13 mouse cellular contexts compared by ENCODE assay signal in the genomic region with DNA sequence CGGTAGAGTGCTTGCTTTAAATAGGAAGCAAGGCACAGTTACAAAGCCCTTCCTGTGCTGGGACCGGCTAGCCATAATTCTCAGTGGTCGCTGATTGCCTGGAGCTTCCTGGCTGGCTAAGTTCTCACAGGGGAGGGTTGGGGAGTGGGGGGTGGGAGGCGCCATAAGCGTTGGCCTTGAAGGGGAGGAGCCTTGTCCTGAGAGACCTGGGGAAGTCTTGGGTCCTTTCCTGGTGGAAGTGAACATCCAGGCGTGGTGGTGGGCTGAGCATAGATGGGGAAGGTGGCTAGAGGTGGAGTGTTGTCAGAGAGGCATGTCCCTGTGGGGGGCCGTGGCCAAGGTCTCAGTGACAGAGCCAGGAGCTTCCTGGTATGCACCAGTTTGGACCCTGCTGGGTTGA. TPM values are rescaled to one million over a fixed set of nuclear protein-coding genes. Genes with fewer than 3 reads are reported as not detected.
DNase-seq lines count a peak whose midpoint lies in the region; ATAC-seq and TF ChIP-seq lines count a peak whose summit lies in the region.
"Had no signal": no experiment of that assay in that cellular context is flagged by ENCODE, and none has a peak within 500 bp of the region (broad histone marks: within the 10 kb centered on the region; RNA-seq: fewer than 3 reads in every experiment).

No protein-coding gene starts in this region.

- H3K27ac ChIP-seq in heart, embryonic 15.5 days, result peak overlapping the region; percentile 96
- 0 out of 2 replicates have a peak overlapping the region, but pooled peaks have one; percentile 16 for H3K27ac ChIP-seq in lung, postnatal 0 days (ENCODE audit: low read length)
- H3K27ac ChIP-seq in neural tube, embryonic 15.5 days (replicated peaks), result peak overlapping the region; percentile 56; the same call in 1 of the 2 replicates
- H3K27ac ChIP-seq: forebrain, embryonic 15.5 days; liver, embryonic 13.5 days had no signal

- DNase-seq in heart, postnatal 25 days (ENCODE audit: low spot score), result no peak
- DNase-seq in lung, postnatal 0 days (ENCODE audit: low spot score), result peak; percentile 54
- DNase-seq in lung, postnatal 25 days (ENCODE audit: low spot score), result no peak
- no peak for DNase-seq in ovary, postnatal 14 days (ENCODE audit: low spot score)
- no peak for DNase-seq in thymus, postnatal 36 days
- DNase-seq: adrenal gland, postnatal 10 days; cerebellum, adult 8-10 months; liver, embryonic 13.5 days had no signal

- ATAC-seq in heart, embryonic 15.5 days (replicated peaks; ENCODE audit: insufficient number of reproducible peaks, insufficient read depth, low FRiP score, low read depth), result no peak
- no peak for ATAC-seq in lung, postnatal 0 days
- ATAC-seq in granulocyte monocyte progenitor cell, adult 5-6 weeks (replicated peaks; ENCODE audit: poor library complexity, severe bottlenecking), result peak; percentile 31
- no peak for ATAC-seq in neural tube, embryonic 15.5 days (ENCODE audit: low FRiP score)
- ATAC-seq: forebrain, embryonic 15.5 days had no signal

- peak overlapping the region; percentile 22; the same call in 1 of the 2 replicates for H3K9ac ChIP-seq in heart, embryonic 15.5 days
- no peak overlapping the region for H3K9ac ChIP-seq in lung, postnatal 0 days (replicated peaks; ENCODE audit: low read depth)
- H3K9ac ChIP-seq in neural tube, embryonic 15.5 days (replicated peaks), result no peak overlapping the region
- H3K9ac ChIP-seq: forebrain, embryonic 15.5 days; liver, embryonic 13.5 days had no signal

- intact Hi-C loops in heart, postnatal 25 days (cut with DNase I), result no loop called here

- no peaks in the 10 kb centered on the region for H3K9me3 ChIP-seq in heart, embryonic 15.5 days (replicated peaks)
- H3K9me3 ChIP-seq in lung, postnatal 0 days (ENCODE audit: low read length), result no peaks in the 10 kb centered on the region
- H3K9me3 ChIP-seq in neural tube, embryonic 15.5 days (replicated peaks), result no peaks in the 10 kb centered on the region
- H3K9me3 ChIP-seq: forebrain, embryonic 15.5 days; liver, embryonic 13.5 days had no signal

- peaks cover 92% of the 10 kb centered on the region for H3K4me1 ChIP-seq in heart, embryonic 15.5 days (replicated peaks)
- H3K4me1 ChIP-seq in lung, postnatal 0 days (ENCODE audit: insufficient read depth, low read depth, low read length), result peaks cover 52% of the 10 kb centered on the region
- H3K4me1 ChIP-seq in neural tube, embryonic 15.5 days, result peaks cover 59% of the 10 kb centered on the region

- peak overlapping the region; percentile 27 for H3K4me2 ChIP-seq in heart, embryonic 15.5 days
- no peak overlapping the region for H3K4me2 ChIP-seq in lung, postnatal 0 days (replicated peaks; ENCODE audit: low read depth, low read length)
- H3K4me2 ChIP-seq in neural tube, embryonic 15.5 days, result no peak overlapping the region
- H3K4me2 ChIP-seq: forebrain, embryonic 15.5 days; liver, embryonic 13.5 days had no signal

- no peak for TF ChIP-seq CTCF in lung, postnatal 0 days (IDR thresholded peaks at IDR 0.05)

- H3K27me3 ChIP-seq in heart, embryonic 15.5 days, result no peaks in the 10 kb centered on the region
- H3K27me3 ChIP-seq in lung, postnatal 0 days (replicated peaks; ENCODE audit: insufficient read depth, low read length), result no peaks in the 10 kb centered on the region
- H3K27me3 ChIP-seq in neural tube, embryonic 15.5 days (replicated peaks), result no peaks in the 10 kb centered on the region
- H3K27me3 ChIP-seq: forebrain, embryonic 15.5 days; liver, embryonic 13.5 days had no signal

- no peak for TF ChIP-seq EP300 in lung, postnatal 0 days (IDR thresholded peaks at IDR 0.05)

- no peak overlapping the region for H3K4me3 ChIP-seq in heart, embryonic 15.5 days
- no peak overlapping the region for H3K4me3 ChIP-seq in lung, postnatal 0 days (ENCODE audit: low read depth, low read length)
- no peak overlapping the region for H3K4me3 ChIP-seq in neural tube, embryonic 15.5 days (replicated peaks)
- H3K4me3 ChIP-seq: forebrain, embryonic 15.5 days; liver, embryonic 13.5 days; myocyte had no signal

- 23% methylated on average over 7 of the region's 7 CpGs for WGBS in heart, embryonic 15.5 days
- WGBS in lung, postnatal 0 days, result 15% methylated on average over 7 of the region's 7 CpGs
- WGBS in neural tube, embryonic 15.5 days, result 17% methylated on average over 7 of the region's 7 CpGs

- no peaks in the 10 kb centered on the region for H3K36me3 ChIP-seq in heart, embryonic 15.5 days
- H3K36me3 ChIP-seq in lung, postnatal 0 days (ENCODE audit: insufficient read depth, low read length), result no peaks in the 10 kb centered on the region
- H3K36me3 ChIP-seq in neural tube, embryonic 15.5 days, result no peaks in the 10 kb centered on the region
- H3K36me3 ChIP-seq: forebrain, embryonic 15.5 days; liver, embryonic 13.5 days had no signal

RNA-seq across cellular contexts. Expression of gene Fam129b, which starts 8.8 kb away (rescaled TPM):
- polyA plus RNA-seq in heart, embryonic 15.5 days (2015; fragmentation: Nextera tagmentation; extraction: Ambion mirVana), result 43.0 and 57.4 TPM in 2 replicates
- total RNA-seq in heart, postnatal 25 days (2021), result 10 to 100 TPM; 23.8 to 31.9 TPM
- 121 and 150 TPM in 2 replicates for polyA plus RNA-seq in lung, postnatal 0 days (2015; fragmentation: Nextera tagmentation; extraction: Ambion mirVana)
- total RNA-seq in granulocyte monocyte progenitor cell, adult 5-6 weeks (2014; fragmentation: Nextera tagmentation), result 7.9 and 20.5 TPM in 2 replicates
- 6.2 and 9.6 TPM in 2 replicates for total RNA-seq in granulocyte monocyte progenitor cell, adult 5-6 weeks (2017)
- 30.7 and 34.7 TPM in 2 replicates for polyA plus RNA-seq in neural tube, embryonic 15.5 days (2015; fragmentation: Nextera tagmentation; extraction: Ambion mirVana)

RNA-seq across cellular contexts. Expression of gene Stxbp1, which starts 37.7 kb away (rescaled TPM):
- 23.8 and 28.3 TPM in 2 replicates for polyA plus RNA-seq in heart, embryonic 15.5 days (2015; fragmentation: Nextera tagmentation; extraction: Ambion mirVana)
- total RNA-seq in heart, postnatal 25 days (2021), result 10 to 100 TPM; 11.0 to 11.7 TPM
- 22.2 and 22.4 TPM in 2 replicates for polyA plus RNA-seq in lung, postnatal 0 days (2015; fragmentation: Nextera tagmentation; extraction: Ambion mirVana)
- total RNA-seq in granulocyte monocyte progenitor cell, adult 5-6 weeks (2014; fragmentation: Nextera tagmentation), result 3.5 and 6.3 TPM in 2 replicates
- 1.3 and 1.6 TPM in 2 replicates for total RNA-seq in granulocyte monocyte progenitor cell, adult 5-6 weeks (2017)
- 276 and 315 TPM in 2 replicates for polyA plus RNA-seq in neural tube, embryonic 15.5 days (2015; fragmentation: Nextera tagmentation; extraction: Ambion mirVana)

Comparison
In these comparisons a context has a peak if more than half of its experiments do, and no peak if none do; other contexts are left out.
1. H3K27ac ChIP-seq: peak in every context shown above with its lines; median percentile 96 in heart, embryonic 15.5 days; 56 in neural tube, embryonic 15.5 days; 16 in lung, postnatal 0 days.